8 mouse cellular contexts compared by ENCODE assay signal in the genomic region with DNA sequence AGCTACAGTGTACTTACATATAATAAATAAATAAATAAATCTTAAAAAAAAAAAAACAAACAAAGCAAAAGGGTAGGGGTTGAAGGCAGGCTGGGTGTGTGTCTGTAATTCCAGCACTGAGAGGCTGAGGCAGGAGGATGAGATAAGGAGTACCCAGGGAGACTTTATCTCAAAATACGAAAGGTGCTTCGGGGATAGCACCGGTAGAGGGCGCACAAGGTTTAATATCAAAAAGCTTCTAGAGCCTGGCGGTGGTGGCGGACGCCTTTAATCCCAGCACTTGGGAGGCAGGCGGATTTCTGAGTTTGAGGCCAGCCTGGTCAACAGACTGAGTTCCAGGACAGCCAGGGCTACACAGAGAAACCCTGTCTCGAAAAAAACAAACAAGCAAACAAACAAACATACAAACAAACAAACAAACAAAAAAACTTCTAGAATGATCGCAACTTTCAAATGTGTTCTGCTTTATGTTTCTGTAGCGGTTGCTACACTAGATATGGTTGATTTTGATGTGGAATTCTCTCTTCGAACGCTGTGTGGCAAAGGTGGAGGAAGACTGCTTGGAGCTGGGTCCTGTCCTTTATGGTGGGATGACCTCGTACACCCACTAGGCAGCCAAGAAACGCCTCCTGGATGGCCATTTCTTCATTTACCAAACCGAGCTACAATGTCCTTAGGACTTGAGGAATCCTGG. TPM values are rescaled to one million over a fixed set of nuclear protein-coding genes. Genes with fewer than 3 reads are reported as not detected.
DNase-seq lines count a peak whose midpoint lies in the region; ATAC-seq lines count a peak whose summit lies in the region.

No protein-coding gene starts in this region.

- H3K27me3 ChIP-seq in hindbrain, embryonic 11.5 days (ENCODE audit: control insufficient read depth, insufficient read depth, low read length): no peaks in the 10 kb centered on the region

- no peaks in the 10 kb centered on the region for H3K9me3 ChIP-seq in hindbrain, embryonic 11.5 days (ENCODE audit: control insufficient read depth, low read length)

- peak overlapping the region; percentile 92 for H3K27ac ChIP-seq in hindbrain, embryonic 11.5 days (ENCODE audit: low read depth, low read length)

- peak overlapping the region; percentile 93 for H3K9ac ChIP-seq in hindbrain, embryonic 11.5 days (ENCODE audit: low read depth, low read length)

- 3% methylated on average over 16 of the region's 16 CpGs for WGBS in hindbrain, embryonic 11.5 days

- peak; percentile 73 for DNase-seq in MEL-GATA-1-ER (ENCODE audit: extremely low read depth, low read depth)
- DNase-seq in cerebellum, adult 8-10 months: peak; percentile 90
- DNase-seq in hindbrain, embryonic 11.5 days (ENCODE audit: low spot score): peak; percentile 92
- DNase-seq in layer of hippocampus, postnatal 10 days (ENCODE audit: low spot score in 2 of 2): peak; percentile 89 to 90
- peak; percentile 92 for DNase-seq in lung, postnatal 10 days
- DNase-seq in ovary, postnatal 36 days (ENCODE audit: low spot score): peak; percentile 77
- peak; percentile 88 for DNase-seq in thymus, postnatal 25 days

- peak overlapping the region; percentile 81 for H3K4me3 ChIP-seq in hindbrain, embryonic 11.5 days (ENCODE audit: low read depth, low read length)

- H3K36me3 ChIP-seq in hindbrain, embryonic 11.5 days (ENCODE audit: control insufficient read depth, insufficient read depth, low read length): no peaks in the 10 kb centered on the region

- H3K4me2 ChIP-seq in hindbrain, embryonic 11.5 days (replicated peaks; ENCODE audit: low read depth, low read length): peak overlapping the region; percentile 78

- no peaks in the 10 kb centered on the region for H3K4me1 ChIP-seq in hindbrain, embryonic 11.5 days (replicated peaks; ENCODE audit: control insufficient read depth, insufficient read depth, low read length)

- peak; percentile 35; the same call in 1 of the 2 replicates for ATAC-seq in frontal cortex, adult (ENCODE audit: low TSS enrichment)
- ATAC-seq in hindbrain, embryonic 11.5 days (ENCODE audit: low FRiP score): peak; percentile 45; the same call in 1 of the 2 replicates

RNA-seq across cellular contexts. Expression of a gene that starts 0.8 kb away (rescaled TPM):
- polyA plus RNA-seq in hindbrain, embryonic 11.5 days (2014; fragmentation: Nextera tagmentation; extraction: Ambion mirVana): 3.7 and 6.0 TPM in 2 replicates
- 10 to 100 TPM in 1 of 2 experiments, 1 to 10 TPM in 1; 9.2 to 10.1 TPM for total RNA-seq in layer of hippocampus, postnatal 10 days (2021)

RNA-seq across cellular contexts. Expression of a gene that starts 1.0 kb away (rescaled TPM):
- 74.6 and 76.1 TPM in 2 replicates for polyA plus RNA-seq in hindbrain, embryonic 11.5 days (2014; fragmentation: Nextera tagmentation; extraction: Ambion mirVana)
- total RNA-seq in layer of hippocampus, postnatal 10 days (2021): 10 to 100 TPM; 55.6 to 56.6 TPM

RNA-seq across cellular contexts. Expression of a gene that starts 12.7 kb away (rescaled TPM):
- 337 and 338 TPM in 2 replicates for polyA plus RNA-seq in hindbrain, embryonic 11.5 days (2014; fragmentation: Nextera tagmentation; extraction: Ambion mirVana)
- 100 to 1,000 TPM in 1 of 2 experiments, 10 to 100 TPM in 1; 99.9 to 107 TPM for total RNA-seq in layer of hippocampus, postnatal 10 days (2021)

RNA-seq across cellular contexts. Expression of a gene that starts 29.7 kb away (rescaled TPM):
- 12.2 and 14.7 TPM in 2 replicates for polyA plus RNA-seq in hindbrain, embryonic 11.5 days (2014; fragmentation: Nextera tagmentation; extraction: Ambion mirVana)
- total RNA-seq in layer of hippocampus, postnatal 10 days (2021): 10 to 100 TPM; 36.6 to 40.5 TPM

RNA-seq across cellular contexts. Expression of a gene that starts 32.7 kb away (rescaled TPM):
- 28.1 and 33.9 TPM in 2 replicates for polyA plus RNA-seq in hindbrain, embryonic 11.5 days (2014; fragmentation: Nextera tagmentation; extraction: Ambion mirVana)
- 10 to 100 TPM; 42.5 to 46.8 TPM for total RNA-seq in layer of hippocampus, postnatal 10 days (2021)

Comparison
In these comparisons a context has a peak if more than half of its experiments do, and no peak if none do; other contexts are left out.
1. Peak in every context shown above with its lines: DNase-seq, ATAC-seq, H3K4me3 ChIP-seq and H3K27ac ChIP-seq.